Mouse (Mus musculus): ENCODE measurements around the gene Dlgap4. TPM values are rescaled to one million over a fixed set of nuclear protein-coding genes. Genes with fewer than 3 reads are reported as not detected.
A peak's percentile ranks its signal among the peaks of the same experiment; 100 is the strongest.

Dlgap4 gene
- polyA plus RNA-seq, 1 experiment from 2014 or later: 121 TPM

DNA sequence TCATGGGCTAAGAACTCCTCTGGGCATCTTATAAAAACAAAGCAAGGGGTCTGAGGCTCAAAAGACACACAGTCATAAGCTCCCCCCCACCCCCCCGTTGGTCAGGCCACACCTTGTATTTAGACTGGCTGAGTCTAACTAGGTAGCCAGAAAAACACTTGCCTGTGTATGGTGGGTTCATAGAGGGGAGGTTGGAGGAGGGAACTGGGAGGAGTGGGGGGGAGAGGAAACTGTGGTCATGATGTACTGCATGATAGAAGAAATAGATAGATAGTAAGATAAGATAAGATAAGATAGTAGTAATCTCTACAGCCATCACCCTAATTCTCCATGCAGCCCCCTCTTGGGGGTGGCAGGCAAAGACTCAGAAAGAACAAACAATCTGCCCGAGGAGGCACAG is 166.0 kb downstream of the Dlgap4 start:
- Histone ChIP-seq H3K9ac (ENCODE audit: low read length) (no peak overlapping the region), H3K4me1 (ENCODE audit: control insufficient read depth, insufficient read depth, low read length) (peaks cover 11% of the 10 kb centered on the region; the same call in 1 of the 2 replicates), H3K4me2 (ENCODE audit: low read depth, severe bottlenecking) (no peak overlapping the region), H3K4me3 (ENCODE audit: low read depth, low read length) (no peak overlapping the region), H3K27ac (replicated peaks; ENCODE audit: low read depth, low read length) (no peak overlapping the region), H3K9me3 (ENCODE audit: control insufficient read depth, low read length) (no peaks in the 10 kb centered on the region), H3K27me3 (ENCODE audit: control insufficient read depth, insufficient read depth, low read length) (0 out of 2 replicates have a peak, but pooled peaks cover 2% of the 10 kb centered on the region), H3K36me3 (ENCODE audit: control insufficient read depth, insufficient read depth, low read length) (no peaks in the 10 kb centered on the region)
- no peak for DNase-seq (ENCODE audit: low spot score)
- ATAC-seq (ENCODE audit: insufficient number of reproducible peaks, low FRiP score, low TSS enrichment, low read depth): no peak
- WGBS: 59% methylated on average over 2 of the region's 2 CpGs

- no peak overlapping the region for H3K4me3 ChIP-seq (ENCODE audit: low read depth, low read length)
- no peak overlapping the region for H3K9ac ChIP-seq (ENCODE audit: low read length)
- 0 out of 2 replicates have a peak, but pooled peaks cover 2% of the 10 kb centered on the region for H3K27me3 ChIP-seq (ENCODE audit: control insufficient read depth, insufficient read depth, low read length)
- 71% methylated on average over 9 of the region's 9 CpGs for WGBS
- 0 out of 2 replicates have a peak, but pooled peaks cover 6% of the 10 kb centered on the region for H3K4me1 ChIP-seq (ENCODE audit: control insufficient read depth, insufficient read depth, low read length)
- no peak overlapping the region for H3K27ac ChIP-seq (replicated peaks; ENCODE audit: low read depth, low read length)
- no peaks in the 10 kb centered on the region for H3K9me3 ChIP-seq (ENCODE audit: control insufficient read depth, low read length)
- H3K36me3 ChIP-seq (ENCODE audit: control insufficient read depth, insufficient read depth, low read length): no peaks in the 10 kb centered on the region
- no peak overlapping the region for H3K4me2 ChIP-seq (ENCODE audit: low read depth, severe bottlenecking)
- ATAC-seq (ENCODE audit: insufficient number of reproducible peaks, low FRiP score, low TSS enrichment, low read depth): no peak
- DNase-seq (ENCODE audit: low spot score): no peak
These were observed 166.6 kb downstream of the Dlgap4 start for GRCm38 (mm10) chr2:156780129-156780528.

DNA sequence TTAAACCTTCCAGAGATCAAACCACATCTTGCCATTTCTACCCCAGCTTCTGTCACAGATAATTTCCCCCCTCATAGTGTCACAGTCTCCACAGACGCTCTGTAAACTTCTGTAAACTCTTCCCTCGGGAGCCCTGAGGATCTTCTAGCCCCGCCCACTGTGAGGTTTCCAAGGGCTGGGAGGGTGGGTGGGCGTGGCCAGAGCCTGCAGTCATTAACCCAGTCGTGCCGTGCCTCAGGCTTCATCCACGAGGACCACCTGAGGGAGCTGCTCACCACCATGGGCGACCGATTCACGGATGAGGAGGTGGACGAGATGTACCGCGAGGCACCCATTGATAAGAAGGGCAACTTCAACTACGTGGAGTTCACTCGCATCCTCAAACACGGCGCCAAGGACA is 167.2 kb downstream of the Dlgap4 start:
- WGBS: 14% methylated on average over 17 of the region's 17 CpGs
- 0 out of 2 replicates have a peak overlapping the region, but pooled peaks have one; percentile 1 for H3K4me2 ChIP-seq (ENCODE audit: low read depth, severe bottlenecking)
- DNase-seq (ENCODE audit: low spot score): peak; percentile 41
- H3K4me1 ChIP-seq (ENCODE audit: control insufficient read depth, insufficient read depth, low read length): 0 out of 2 replicates have a peak, but pooled peaks cover 3% of the 10 kb centered on the region
- no peak overlapping the region for H3K27ac ChIP-seq (replicated peaks; ENCODE audit: low read depth, low read length)
- ATAC-seq (ENCODE audit: insufficient number of reproducible peaks, low FRiP score, low TSS enrichment, low read depth): no peak
- H3K9me3 ChIP-seq (ENCODE audit: control insufficient read depth, low read length): no peaks in the 10 kb centered on the region
- no peak overlapping the region for H3K9ac ChIP-seq (ENCODE audit: low read length)
- H3K36me3 ChIP-seq (ENCODE audit: control insufficient read depth, insufficient read depth, low read length): no peaks in the 10 kb centered on the region
- H3K27me3 ChIP-seq (ENCODE audit: control insufficient read depth, insufficient read depth, low read length): 0 out of 2 replicates have a peak, but pooled peaks cover 2% of the 10 kb centered on the region
- H3K4me3 ChIP-seq (ENCODE audit: low read depth, low read length): no peak overlapping the region

DNA sequence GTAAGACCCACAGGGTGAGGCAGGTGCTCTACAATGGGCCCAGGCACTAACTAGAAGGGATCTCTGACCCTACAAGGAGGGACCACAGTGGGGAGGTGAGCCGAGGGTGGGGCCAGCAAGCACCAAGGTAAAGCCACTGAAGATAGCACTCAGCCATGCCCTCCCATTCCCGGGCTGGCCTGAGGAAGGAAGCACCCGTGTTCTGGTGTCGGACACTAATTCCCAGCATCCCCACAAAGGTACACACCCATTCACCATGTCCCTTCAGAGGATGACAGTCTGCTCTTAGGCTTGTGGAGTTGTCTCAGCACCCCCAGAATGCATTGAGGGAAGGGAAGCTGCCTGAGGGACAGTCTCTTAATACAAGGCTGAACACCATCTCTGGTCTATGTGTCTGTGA is 167.8 kb downstream of the Dlgap4 start:
- no peaks in the 10 kb centered on the region for H3K36me3 ChIP-seq (ENCODE audit: control insufficient read depth, insufficient read depth, low read length)
- WGBS: 78% methylated on average over 4 of the region's 4 CpGs
- DNase-seq (ENCODE audit: low spot score) (no peak), ATAC-seq (ENCODE audit: insufficient number of reproducible peaks, low FRiP score, low TSS enrichment, low read depth) (0 out of 2 replicates have a peak, but pooled peaks have one; percentile 26)
- no peak overlapping the region for H3K4me3 ChIP-seq (ENCODE audit: low read depth, low read length)
- no peak overlapping the region for H3K4me2 ChIP-seq (ENCODE audit: low read depth, severe bottlenecking)
- H3K9me3 ChIP-seq (ENCODE audit: control insufficient read depth, low read length): no peaks in the 10 kb centered on the region
- H3K4me1 ChIP-seq (ENCODE audit: control insufficient read depth, insufficient read depth, low read length): 0 out of 2 replicates have a peak, but pooled peaks cover 3% of the 10 kb centered on the region
- H3K9ac ChIP-seq (ENCODE audit: low read length): no peak overlapping the region
- 0 out of 2 replicates have a peak, but pooled peaks cover 2% of the 10 kb centered on the region for H3K27me3 ChIP-seq (ENCODE audit: control insufficient read depth, insufficient read depth, low read length)
- no peak overlapping the region for H3K27ac ChIP-seq (replicated peaks; ENCODE audit: low read depth, low read length)

- Histone ChIP-seq H3K36me3 (ENCODE audit: control insufficient read depth, insufficient read depth, low read length) (no peaks in the 10 kb centered on the region), H3K4me1 (ENCODE audit: control insufficient read depth, insufficient read depth, low read length) (0 out of 2 replicates have a peak, but pooled peaks cover 3% of the 10 kb centered on the region), H3K9ac (ENCODE audit: low read length) (no peak overlapping the region), H3K27me3 (ENCODE audit: control insufficient read depth, insufficient read depth, low read length) (0 out of 2 replicates have a peak, but pooled peaks cover 2% of the 10 kb centered on the region), H3K9me3 (ENCODE audit: control insufficient read depth, low read length) (no peaks in the 10 kb centered on the region), H3K4me2 (ENCODE audit: low read depth, severe bottlenecking) (no peak overlapping the region), H3K4me3 (ENCODE audit: low read depth, low read length) (no peak overlapping the region), H3K27ac (replicated peaks; ENCODE audit: low read depth, low read length) (no peak overlapping the region)
- ATAC-seq (ENCODE audit: insufficient number of reproducible peaks, low FRiP score, low TSS enrichment, low read depth) (no peak), DNase-seq (ENCODE audit: low spot score) (no peak)
- WGBS: 69% methylated on average over 4 of the region's 4 CpGs
These were observed 168.5 kb downstream of the Dlgap4 start for GRCm38 (mm10) chr2:156781836-156782480.

DNA sequence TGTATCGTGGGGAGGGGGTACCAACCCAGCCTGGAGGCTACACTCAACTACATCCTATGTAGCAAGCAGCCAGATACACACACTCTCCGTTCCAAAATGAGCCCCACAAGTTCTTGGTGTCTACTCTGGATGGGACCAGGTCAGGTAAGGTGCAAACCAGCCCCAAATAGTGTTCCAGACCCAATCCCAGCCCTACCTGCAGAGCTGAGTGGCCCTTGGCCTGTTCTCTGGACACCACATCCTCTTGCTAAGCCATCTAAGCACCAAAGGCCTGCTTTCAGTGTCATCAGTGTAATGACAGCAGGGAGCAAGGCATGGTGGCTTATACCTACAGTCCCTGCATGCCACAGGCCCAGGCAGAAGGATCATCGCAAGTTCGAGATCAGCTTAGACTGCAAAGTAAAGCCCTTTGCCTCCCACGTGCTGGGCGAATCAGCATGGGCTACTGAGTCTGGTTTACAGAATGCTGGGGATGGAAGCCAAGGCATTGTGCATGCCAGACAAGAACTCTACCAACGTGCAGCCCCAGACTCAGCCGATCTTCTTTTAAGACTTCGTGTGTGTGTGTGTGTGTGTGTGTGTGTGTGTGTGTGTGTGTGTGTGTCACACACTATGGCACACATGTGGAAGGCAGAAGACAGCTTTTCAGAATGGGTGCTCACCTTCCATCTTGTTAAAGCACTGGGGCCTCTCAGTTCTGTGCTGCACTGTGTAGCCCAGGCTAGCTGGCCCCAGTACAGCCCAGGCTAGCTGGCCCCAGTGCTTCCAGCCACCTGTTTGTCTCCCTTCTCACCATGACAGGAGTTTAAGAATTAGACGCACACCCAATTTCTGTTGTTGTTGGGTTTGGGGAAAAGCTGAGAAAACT is 169.2 kb downstream of the Dlgap4 start:
- H3K4me1 ChIP-seq (ENCODE audit: control insufficient read depth, insufficient read depth, low read length): 0 out of 2 replicates have a peak, but pooled peaks cover 3% of the 10 kb centered on the region
- no peak for DNase-seq (ENCODE audit: low spot score)
- no peak for ATAC-seq (ENCODE audit: insufficient number of reproducible peaks, low FRiP score, low TSS enrichment, low read depth)
- H3K27ac ChIP-seq (replicated peaks; ENCODE audit: low read depth, low read length): no peak overlapping the region
- H3K36me3 ChIP-seq (ENCODE audit: control insufficient read depth, insufficient read depth, low read length): no peaks in the 10 kb centered on the region
- no peak overlapping the region for H3K4me2 ChIP-seq (ENCODE audit: low read depth, severe bottlenecking)
- WGBS: 83% methylated on average over 10 of the region's 10 CpGs
- H3K9me3 ChIP-seq (ENCODE audit: control insufficient read depth, low read length): no peaks in the 10 kb centered on the region
- H3K4me3 ChIP-seq (ENCODE audit: low read depth, low read length): no peak overlapping the region
- 0 out of 2 replicates have a peak, but pooled peaks cover 2% of the 10 kb centered on the region for H3K27me3 ChIP-seq (ENCODE audit: control insufficient read depth, insufficient read depth, low read length)
- H3K9ac ChIP-seq (ENCODE audit: low read length): no peak overlapping the region

DNA sequence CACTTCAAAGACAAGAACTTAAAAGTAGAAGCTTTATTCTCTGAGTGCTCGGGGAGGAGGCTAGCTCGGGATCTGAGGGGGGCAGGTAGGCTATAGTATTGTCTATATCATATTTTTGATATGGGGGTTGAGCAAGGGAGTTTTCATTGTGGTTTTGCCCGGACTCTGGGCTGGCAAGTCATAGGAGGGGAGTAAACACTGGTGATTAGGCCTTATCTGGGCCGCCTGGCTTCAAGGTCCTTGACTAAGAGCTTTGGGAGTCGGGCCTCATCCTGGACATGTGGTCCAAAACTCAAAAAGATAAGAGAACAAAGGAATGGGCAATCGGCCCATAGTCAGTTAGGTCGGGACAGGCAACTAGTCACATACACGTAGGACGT is 169.8 kb downstream of the Dlgap4 start:
- 83% methylated on average over 9 of the region's 9 CpGs for WGBS
- H3K9me3 ChIP-seq (ENCODE audit: control insufficient read depth, low read length): no peaks in the 10 kb centered on the region
- ATAC-seq (ENCODE audit: insufficient number of reproducible peaks, low FRiP score, low TSS enrichment, low read depth) (no peak), DNase-seq (ENCODE audit: low spot score) (no peak)
- H3K9ac ChIP-seq (ENCODE audit: low read length): no peak overlapping the region
- H3K27ac ChIP-seq (replicated peaks; ENCODE audit: low read depth, low read length): no peak overlapping the region
- H3K4me1 ChIP-seq (ENCODE audit: control insufficient read depth, insufficient read depth, low read length): 0 out of 2 replicates have a peak, but pooled peaks cover 3% of the 10 kb centered on the region
- 0 out of 2 replicates have a peak, but pooled peaks cover 2% of the 10 kb centered on the region for H3K27me3 ChIP-seq (ENCODE audit: control insufficient read depth, insufficient read depth, low read length)
- H3K4me2 ChIP-seq (ENCODE audit: low read depth, severe bottlenecking): no peak overlapping the region
- H3K4me3 ChIP-seq (ENCODE audit: low read depth, low read length): no peak overlapping the region
- no peaks in the 10 kb centered on the region for H3K36me3 ChIP-seq (ENCODE audit: control insufficient read depth, insufficient read depth, low read length)

- no peak for ATAC-seq (ENCODE audit: insufficient number of reproducible peaks, low FRiP score, low TSS enrichment, low read depth)
- 0 out of 2 replicates have a peak, but pooled peaks cover 3% of the 10 kb centered on the region for H3K4me1 ChIP-seq (ENCODE audit: control insufficient read depth, insufficient read depth, low read length)
- WGBS: 63% methylated on average over 7 of the region's 7 CpGs
These were observed 170.6 kb downstream of the Dlgap4 start for GRCm38 (mm10) chr2:156784016-156784585.

More at GRCm38 (mm10) chr2:156784016-156784585, 170.6 kb downstream of the Dlgap4 start:
- DNase-seq (ENCODE audit: low spot score): no peak
- Histone ChIP-seq H3K27me3 (ENCODE audit: control insufficient read depth, insufficient read depth, low read length) (0 out of 2 replicates have a peak, but pooled peaks cover 2% of the 10 kb centered on the region), H3K36me3 (ENCODE audit: control insufficient read depth, insufficient read depth, low read length) (no peaks in the 10 kb centered on the region), H3K27ac (replicated peaks; ENCODE audit: low read depth, low read length) (no peak overlapping the region), H3K4me3 (ENCODE audit: low read depth, low read length) (no peak overlapping the region), H3K4me2 (ENCODE audit: low read depth, severe bottlenecking) (no peak overlapping the region), H3K9me3 (ENCODE audit: control insufficient read depth, low read length) (no peaks in the 10 kb centered on the region), H3K9ac (ENCODE audit: low read length) (no peak overlapping the region)

Data from limb, embryonic 11.5 days (tissue).